Mouse (Mus musculus): ENCODE data around the gene Fmod.

The Fmod gene

DNA sequence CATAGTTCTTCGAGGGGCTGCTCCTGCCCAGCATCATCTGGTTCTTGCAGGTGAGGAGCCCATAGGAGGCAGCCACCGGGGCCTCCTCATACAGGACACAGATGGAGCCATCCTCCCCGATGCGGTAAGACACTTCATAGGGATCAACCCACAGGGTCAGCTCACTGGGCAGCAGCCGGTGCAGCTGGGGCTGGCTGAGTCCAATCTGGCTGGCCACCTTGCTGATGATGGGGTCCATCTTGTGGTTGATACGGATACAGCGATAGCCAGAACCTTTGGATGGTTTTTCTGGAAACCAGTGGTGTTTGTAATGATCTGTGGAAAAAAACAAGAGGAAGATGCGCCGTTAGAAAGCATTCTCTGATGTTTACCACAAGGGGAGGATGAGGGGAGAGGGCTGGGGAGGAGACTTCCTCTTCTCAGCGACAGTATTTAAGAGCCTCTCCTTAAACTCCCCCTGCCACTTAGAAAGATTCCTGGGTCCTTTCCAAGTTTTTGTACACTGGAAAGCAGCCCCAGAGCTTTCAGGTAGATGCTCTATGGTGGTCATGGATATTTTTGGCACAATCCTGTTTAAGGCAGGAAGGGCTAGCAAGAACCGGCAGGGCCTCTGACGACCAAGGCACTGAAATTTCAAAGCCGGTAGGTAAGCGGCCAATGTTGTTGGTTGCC is 40.5 kb downstream of the Fmod start:
- DNase-seq = peak; percentile 79 to 80

DNA sequence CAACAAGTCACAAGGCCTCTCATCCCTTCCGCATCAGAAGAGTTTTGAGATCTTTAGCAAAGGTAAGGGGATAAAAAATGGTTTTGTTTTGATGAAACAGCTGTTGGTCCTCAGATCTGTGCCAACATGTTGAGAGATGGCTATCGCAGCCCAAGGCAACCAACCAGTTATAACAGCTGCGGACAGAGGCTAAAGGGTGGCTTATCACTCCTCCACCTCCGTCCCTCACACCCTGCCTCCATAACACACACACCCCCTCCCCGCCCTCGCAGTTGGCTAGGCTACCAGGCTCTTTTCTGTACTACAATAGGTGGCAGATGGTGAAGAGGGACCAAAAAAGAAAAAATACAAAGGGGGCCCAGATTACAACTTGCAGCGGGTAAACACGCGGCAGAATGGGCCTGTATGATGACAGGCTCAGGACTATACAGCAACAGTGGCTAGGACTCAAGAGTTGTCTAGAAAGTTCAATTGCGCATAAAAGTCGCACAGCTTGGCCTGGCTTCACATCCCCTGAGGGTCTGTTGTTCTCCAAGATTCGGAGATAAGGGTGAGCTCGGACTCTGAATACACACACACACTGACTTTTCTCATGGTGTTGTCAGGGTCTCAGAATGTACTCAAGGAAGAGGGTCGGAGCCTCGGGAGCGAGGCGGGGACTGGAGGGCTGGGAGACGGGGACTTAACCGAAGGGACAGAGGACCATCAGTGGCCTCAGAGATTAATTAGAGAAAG is 41.2 kb downstream of the Fmod start:
- DNase-seq = peak; percentile 64 to 69

DNA sequence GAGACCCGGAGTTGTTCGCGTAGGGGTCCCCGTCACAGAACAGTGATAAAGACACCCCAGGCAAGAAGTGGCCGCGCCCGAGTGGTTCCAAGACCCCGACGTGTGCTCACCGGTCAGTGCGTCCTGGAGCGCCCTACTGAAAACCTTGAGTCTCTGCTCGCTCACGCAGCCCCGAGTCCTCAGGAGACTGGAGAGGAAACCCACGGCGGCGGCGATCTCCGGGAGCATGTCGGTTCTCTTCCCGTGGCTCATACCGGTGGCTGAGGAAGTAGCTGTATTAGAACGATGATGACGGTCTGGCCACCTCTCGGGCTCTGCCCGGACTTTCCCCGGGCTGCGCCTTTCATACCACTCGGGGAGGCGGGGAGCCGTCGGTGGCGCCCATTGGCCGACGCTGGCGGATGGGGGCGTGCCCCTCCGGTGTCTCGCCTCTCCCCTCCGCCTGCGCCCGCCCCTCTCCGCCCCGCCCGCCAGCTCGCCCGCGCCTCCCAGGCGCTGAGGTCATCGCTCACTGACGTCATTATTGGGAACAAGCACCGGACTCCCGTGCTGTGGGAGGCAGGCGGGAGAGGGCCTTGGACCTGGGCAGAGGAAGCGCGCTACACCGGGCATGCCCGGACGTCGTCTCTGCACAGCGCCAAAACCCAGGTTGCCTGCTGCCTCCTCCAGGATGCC is 41.9 kb downstream of the Fmod start, which contains the start of gene Btg2:
Gene Btg2, minus strand, starts transcription at position 319 of the 675 bp plus-strand sequence.
- peak; percentile 98 to 99 for DNase-seq

DNA sequence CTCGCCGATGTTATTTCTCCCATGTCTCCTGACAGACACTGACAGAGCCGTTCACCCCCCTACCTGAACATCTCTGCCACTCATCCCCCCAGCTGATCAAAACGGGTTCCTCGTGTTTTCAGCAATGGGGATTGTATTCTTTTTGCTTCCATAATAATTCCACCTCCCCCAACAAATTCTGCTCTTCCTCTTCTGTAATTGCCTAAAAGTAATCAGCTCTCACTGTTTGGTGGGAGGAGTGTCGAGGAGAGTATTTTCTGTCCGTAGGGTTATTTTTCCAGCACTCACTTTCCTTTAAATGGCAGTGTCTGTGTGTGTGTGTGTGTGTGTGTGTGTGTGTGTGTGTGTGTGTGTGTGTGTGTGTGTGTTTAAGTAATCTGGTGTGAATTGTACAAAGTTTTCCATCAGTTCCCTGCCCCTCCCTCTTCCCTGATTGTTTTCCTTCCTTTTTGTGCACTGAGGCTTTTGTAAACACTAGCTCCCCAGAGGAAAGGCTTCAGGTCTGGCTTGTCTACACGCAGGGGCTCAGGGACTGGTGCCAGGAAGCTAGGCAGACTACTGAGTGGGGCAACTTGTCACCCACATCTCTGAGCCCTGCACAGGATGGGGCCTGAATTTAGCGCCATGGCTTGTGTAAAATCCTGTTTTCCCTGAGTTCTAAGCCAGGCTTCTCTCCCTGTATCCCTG is 42.6 kb downstream of the Fmod start:
- peak; percentile 69 to 70 for DNase-seq

DNA sequence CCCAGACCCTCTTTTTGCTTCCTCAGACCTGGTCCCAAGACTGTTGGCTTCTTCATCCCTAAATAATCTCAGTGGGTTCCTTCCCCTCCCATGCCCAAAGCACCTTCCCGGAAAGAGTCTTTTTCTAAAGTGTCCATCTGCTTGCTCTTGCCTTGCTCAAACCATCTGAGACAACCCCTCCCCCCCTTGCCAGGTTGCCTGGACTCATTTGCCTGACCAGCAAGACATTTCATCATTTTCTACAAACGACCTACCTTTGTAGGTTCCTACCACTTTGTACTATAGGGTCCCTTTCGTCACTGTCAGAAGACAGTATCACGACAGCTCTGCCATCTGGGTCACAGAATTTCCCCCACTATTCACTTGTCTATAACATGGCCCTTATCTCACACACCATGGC is 43.4 kb downstream of the Fmod start:
- peak; percentile 65 to 68 for DNase-seq

DNA sequence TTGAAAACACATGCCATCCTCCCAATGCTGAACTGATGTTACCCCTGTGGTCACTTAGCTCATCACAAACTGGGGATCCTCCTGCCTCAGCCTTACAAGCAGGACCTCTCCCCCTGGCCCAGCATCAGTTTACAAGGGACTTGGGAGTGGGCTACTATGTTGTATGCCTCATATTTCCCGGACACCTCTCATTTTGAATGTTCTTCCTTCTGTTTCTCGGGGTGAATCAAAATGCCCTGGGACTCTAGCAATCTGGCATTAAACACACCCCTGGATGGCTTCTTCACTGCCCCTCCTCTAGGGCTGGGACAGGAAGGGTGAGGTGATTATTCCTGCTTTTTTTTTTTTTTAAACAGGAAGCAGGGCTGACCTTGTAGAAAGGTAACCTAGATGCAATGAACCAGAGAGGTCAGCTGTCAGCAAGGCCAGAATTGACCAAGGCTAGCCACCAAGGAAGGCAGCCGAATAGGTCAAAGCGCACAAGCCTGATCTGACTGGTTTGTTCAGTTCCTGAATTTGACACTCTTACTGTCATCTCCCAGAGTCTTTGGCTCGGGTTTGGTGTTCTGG is 43.9 kb downstream of the Fmod start:
- no peak for DNase-seq

DNA sequence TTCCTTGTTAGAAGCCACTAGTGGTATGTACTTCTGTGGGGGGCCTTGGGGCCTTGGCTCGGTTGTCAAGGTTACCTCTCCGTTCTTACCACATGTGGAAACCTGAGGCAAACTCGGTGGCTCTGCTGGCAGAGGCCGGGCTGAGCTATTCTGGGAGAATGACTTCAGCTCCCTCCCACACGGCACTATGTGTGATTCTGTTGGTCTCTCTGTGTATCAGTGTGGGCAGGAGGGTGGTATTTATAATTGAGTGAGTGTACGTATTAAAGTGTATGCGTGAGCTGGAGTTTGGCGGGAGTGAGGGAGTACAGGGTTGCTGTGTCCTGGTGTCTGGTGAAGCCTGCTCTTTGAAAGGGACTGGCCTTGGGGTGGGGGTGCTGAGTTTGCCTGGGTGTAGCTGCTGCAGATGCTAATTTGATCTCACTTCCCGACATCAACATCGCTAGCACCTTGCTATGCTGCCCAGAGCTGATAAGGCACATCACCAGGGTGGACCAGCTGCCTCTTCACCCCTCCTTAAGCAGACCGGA is 46.0 kb downstream of the Fmod start:
- DNase-seq = peak in 1 of 2 experiments; percentile 44

DNA sequence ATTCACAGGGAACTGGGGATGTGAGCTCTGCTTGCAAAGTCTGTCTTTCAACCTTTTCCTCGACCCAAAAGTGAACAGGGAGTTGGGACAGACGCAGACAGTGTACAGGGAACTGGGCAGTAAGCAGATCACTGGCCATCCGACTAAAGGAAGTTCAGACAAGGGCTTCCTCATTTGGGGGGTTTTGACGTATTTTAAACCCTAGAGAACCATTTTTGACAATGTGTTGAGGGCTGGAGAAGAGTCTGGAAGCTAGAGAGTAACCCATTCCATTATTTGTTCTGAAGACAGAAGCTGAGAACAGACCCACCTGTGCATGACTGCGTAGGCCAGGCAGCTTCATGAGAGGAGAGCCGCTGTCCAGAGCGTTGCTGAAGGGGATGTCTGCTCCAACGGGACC is 46.6 kb downstream of the Fmod start:
- DNase-seq = no peak

DNA sequence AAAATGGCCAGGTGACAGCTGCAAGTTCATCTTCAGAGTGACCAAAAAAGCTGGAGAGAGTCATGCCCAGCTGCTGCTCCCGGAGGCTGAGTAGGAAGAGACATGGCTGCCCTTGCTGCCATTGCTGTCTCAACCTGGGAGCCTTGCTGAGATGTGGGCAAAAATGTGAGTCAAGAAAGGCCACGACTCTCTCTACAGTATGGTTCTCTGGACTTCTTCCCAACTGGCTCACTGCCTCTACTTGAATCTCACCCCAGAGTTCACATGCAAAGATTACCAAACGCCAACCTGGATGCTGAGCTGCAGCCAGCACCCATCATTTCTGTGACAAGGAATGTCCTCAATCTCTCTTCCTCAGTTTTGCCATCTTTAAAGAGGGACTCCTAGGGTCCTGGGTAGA is 47.1 kb downstream of the Fmod start:
- DNase-seq = peak; percentile 81 to 86

DNA sequence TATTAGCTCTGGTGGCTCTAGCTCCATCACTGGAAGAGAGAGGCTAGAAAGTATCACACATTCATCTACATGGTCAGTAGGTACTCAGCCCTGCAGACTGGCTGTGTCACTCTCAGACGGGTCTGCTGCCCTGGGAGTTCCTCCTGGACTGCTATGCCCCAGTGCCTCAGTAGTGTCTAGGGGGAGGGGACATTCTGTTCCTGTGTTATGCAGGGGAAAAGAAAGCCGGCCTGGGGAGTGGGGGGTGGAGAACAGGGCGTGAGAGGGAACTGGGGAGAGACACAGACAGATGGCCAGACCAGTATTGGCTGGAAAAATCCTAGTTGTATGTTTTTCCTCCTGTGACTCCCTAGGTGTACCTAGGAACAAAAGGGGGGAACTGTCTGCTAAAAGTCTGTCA is 49.0 kb downstream of the Fmod start:
- DNase-seq = no peak

DNA sequence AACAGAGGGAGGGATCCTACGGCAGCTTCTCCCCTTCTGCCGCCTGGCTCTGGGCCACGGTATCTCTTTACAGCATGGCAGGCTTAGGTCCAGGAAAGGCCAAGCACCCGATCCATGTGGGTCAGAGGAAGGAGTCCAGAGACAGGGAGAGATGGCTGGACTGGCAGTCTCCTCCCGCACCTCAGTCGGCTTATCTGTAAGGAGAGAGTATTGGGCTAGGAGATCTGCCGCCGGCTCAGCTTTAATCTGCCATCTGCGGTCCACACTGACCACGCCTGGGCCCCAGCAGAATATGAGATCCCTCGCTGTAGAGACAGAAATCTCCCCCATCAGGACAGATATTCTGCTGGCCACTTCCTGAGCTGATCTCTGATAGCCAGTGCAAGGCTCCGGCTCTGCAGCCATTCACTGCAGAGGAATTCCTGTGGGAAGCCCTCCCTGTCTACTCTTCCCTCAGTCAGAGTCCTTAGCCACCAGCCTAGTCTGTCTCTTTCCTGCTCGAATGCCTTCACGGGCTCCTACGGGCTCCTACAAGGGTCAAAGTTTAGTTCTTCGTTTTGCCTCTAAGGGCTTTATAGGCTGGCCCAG is 49.9 kb downstream of the Fmod start:
- DNase-seq = peak; percentile 84 to 87

DNA sequence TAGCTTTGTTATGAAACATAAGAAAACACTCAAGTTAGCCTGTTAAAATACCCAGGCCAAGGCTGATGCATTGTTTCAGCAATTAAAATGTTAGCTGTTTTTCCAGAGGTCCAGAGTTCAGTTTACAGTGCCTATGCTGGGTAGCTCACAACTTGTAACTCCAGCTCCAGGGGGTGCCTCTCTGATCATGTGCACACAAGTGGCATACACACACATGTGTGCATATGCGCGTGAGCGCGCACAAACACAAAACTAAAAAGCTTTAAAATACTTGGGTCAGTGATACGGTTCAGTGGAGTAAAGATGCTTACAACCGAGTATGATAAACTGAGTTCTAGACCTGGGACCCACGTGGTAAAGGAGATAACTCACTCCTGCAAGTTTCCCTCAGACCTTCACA is 52.0 kb downstream of the Fmod start:
- no peak for DNase-seq

DNA sequence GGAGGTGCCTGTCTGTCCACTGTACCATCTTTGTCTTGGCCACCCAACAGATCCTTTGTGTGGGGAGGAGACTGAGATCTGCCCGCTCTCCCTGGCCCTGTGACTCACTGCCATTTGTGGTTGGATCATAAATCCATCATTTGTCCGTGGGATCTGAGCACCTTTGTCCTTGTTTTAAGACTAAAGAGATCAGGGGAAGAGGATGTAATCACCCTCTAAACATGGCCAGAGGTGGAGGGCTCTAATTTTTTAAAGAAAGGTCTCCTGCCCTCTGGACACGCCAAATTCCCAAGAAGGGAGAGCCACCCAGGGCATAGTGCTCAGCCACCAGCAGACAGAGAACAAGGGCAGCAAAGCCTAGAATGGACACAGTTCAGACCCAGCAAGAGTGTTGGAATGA is 54.8 kb downstream of the Fmod start:
- DNase-seq = no peak

DNA sequence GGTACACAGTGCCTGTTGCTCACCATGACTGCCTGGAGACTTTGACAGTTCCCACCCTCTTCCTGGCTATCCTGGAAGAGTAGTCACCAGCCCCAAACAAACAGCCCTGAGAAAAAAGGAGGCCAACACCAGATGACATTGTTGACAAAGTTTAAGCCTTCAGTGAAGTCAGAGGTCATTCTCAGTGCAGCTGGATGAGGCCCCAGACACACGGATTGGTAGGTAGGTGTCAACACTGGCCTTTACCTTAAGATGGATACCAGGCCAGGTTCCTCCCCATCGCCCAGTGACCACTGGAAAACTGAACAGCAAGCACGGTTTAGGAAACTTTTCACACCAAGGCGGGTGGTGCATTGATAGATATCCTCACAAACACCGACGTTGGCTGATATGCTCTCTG is 55.3 kb downstream of the Fmod start:
- DNase-seq = no peak

DNA sequence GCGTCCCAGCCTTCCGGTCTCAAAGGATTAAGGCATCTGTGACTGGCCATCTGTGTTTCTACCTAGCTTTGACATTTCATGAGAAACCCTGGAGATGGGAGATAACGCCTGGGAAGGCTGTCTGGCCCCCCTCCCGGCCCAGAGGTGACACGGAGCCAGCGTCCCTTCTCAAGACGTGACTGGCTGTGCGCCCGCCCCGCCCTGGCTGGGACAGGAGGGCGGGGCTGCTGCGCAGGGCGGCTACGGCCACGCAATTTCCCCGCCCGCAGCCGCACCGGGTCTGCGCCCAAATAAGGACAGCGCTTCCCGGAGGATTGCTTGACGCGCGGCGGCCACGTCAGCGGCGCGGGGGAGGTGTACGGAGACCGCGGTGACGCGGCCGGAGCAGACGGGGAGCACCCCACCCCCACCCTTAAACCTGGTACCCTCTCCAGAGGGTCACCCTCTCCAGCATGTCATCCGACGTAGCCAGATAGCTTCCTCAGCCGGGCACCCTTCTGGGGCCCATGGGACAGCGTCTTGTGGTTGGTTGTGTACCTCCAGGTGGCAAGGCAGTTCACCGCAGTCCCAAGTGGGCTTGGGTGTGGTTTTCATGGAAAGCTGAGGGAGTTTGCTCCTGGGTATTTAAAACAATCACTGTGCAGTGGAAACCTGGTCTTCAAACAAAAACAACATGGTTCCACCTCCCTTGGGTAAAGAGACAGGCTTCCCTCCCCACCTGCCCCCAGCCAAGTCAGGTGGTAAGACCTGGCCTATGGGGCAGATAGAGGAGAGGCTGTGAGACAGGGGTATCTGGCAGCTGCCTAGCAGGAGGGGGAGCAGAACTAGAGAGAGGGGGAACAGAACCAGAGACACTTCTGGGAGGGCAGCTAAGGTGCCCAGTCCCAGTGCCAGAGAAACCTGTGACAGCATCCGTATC is 56.1 kb downstream of the Fmod start:
- peak; percentile 91 to 92 for DNase-seq

DNA sequence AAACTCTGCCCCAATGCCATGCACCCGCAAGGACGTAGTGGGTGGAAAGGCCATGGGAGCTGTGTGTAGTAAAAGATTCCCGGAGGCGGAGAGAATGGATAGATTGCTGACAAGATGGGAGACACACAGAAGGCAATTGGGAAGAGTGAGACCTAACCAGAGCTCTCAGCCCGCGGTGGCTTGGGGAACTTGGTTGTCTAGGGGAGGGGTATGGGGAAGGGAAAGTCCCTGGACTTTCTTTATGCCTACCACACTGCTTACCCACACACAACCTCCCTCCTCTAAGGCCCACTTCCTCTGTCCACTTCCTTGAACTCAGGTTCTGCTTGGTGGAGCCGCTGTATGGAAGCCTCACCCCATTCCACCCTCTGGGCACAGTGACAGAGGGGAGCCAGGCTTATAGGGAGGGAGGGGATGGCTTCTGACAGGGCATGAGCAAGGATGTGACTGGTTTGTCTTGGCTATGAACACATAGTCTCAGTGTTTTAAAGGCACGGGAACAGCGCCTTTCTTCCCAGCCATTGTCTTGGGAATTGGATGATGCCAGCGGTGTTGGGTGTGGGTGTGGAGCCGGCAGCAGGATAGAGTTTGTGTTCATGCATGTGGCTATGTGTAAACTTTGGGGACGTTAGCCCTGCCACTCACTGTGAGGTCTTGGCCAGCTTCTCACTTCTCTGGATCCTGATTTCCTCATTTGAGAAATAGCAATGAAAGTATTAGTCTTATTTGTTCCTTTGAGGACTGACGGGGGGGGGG is 56.9 kb downstream of the Fmod start:
- DNase-seq = no peak

DNA sequence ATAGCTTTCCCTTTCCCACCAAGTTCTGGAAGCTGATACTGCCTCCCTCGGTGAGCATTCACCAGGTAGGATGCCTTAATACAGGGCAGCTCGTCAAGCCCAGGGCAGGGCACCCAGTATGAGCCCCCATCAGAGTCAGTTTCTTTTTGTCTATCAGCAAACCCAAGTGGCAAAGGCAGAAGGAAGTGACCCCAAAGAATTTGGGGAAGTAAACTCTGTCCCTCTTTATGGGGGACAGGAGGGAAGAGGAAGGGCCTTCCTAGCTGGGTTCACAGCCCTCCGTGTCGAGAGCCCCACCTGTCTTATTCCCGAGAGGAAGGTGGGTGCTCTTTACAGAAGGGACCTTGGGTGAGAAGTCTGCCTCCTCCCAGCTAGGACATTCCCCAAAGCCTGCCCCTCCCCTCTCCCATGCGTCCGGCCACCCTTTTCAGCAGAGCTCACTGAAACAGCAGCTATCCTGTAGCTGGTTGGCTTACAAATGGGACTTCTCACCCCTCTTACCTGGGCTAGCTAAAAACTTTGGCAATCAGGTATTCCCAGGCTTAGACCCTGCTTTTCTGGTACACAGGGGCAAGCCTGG is 58.1 kb downstream of the Fmod start:
- DNase-seq = no peak

DNA sequence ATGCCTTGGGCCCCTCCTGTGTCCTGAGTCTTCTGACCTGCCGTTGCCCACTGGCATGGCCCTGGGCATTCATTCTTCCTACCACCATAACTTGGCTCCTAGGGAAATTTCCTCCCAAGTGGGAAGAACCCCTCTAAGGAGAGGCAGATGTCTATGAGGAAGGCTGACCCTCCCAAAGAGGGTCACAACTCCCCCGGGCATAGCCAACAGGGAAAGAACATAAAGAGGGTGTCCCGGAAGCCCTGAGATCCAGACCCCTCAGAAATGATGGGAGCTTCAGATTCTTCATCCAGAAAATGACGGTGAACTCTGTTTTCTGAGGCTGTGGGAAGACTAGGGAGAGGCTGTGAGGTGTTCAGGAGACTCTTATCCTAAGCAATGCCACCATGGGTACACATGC is 58.7 kb downstream of the Fmod start:
- no peak for DNase-seq

DNA sequence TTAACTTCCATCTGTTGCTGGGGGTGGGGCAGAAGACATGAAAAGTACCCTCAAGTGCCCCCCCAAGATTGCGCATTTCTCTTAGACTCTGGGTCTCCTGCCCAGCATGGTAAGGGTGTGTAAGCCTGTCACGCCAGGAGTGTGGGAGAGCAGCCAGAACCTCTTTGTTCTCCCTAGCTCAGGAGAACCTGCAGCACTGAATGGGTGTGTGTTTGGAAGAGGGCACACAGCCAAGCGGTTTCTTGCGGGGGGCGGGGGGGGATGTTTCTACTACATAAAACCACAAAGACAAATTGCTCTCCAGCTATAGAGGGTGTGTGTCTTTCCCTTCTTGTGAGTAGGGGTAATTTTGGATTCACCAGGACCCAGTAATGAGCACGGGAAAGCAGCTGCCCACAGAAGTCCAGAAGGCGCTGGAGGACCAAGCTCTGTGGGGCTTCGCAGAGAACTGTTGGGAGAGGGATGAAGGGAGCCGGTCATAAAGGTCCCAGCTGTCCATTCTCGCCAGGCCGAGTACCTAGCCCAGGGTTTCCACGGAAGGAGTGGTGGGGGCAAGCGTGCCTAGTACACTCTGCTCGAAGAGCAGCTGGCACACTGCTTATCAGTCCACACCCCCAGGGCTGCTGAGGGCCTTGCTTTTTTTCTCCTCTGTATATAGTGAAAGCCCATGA is 59.3 kb downstream of the Fmod start:
- DNase-seq = peak; percentile 63 to 65
